Mouse (Mus musculus) mature B cell (primary cell): Measurements from ENCODE around the gene Hsd11b1.
"Not testable (repeated sequence)": the region's sequence is repeated elsewhere in the genome, so short reads cannot be mapped to it uniquely, and the experiment has no call there.

Experiments used
- in situ Hi-C: fragments of 300-500 bp; cut with MboI; formaldehyde crosslinking; loops from 2 replicates; pipeline ENCODE4 v1.14.3; 2019

Hsd11b1 gene

GRCm38 (mm10) chr1:193279492-193279891 lies 15.6 kb upstream of the Hsd11b1 start:
- in situ Hi-C loops: no loop called here

- in situ Hi-C loops: no loop called here
Measured at GRCm38 (mm10) chr1:193278414-193279045, 14.7 kb upstream of the Hsd11b1 start.

GRCm38 (mm10) chr1:193274407-193275071 lies 10.7 kb upstream of the Hsd11b1 start:
- in situ Hi-C loops: no loop called here

GRCm38 (mm10) chr1:193272916-193273601 lies 9.2 kb upstream of the Hsd11b1 start, which contains the start of gene G0s2:
Gene G0s2 (minus strand): TSS chr1:193273217.
- in situ Hi-C loops: no loop called here

- in situ Hi-C loops: no loop called here
Measured at GRCm38 (mm10) chr1:193272137-193272915, 8.5 kb upstream of the Hsd11b1 start.

GRCm38 (mm10) chr1:193270965-193271763 lies 7.3 kb upstream of the Hsd11b1 start:
- in situ Hi-C loops: no loop called here

GRCm38 (mm10) chr1:193265734-193266133 lies 1.9 kb upstream of the Hsd11b1 start:
- in situ Hi-C loops: no loop called here

GRCm38 (mm10) chr1:193263026-193263907 lies 608 bp downstream of the Hsd11b1 start:
- in situ Hi-C loops: no loop called here

GRCm38 (mm10) chr1:193261897-193262548 lies 1.9 kb downstream of the Hsd11b1 start:
- in situ Hi-C loops: no loop called here

- in situ Hi-C loops: no loop called here
Measured at GRCm38 (mm10) chr1:193259559-193259958, 4.3 kb downstream of the Hsd11b1 start.

- in situ Hi-C loops: no loop called here
Measured at GRCm38 (mm10) chr1:193256621-193257098, 7.2 kb downstream of the Hsd11b1 start.

GRCm38 (mm10) chr1:193256289-193256577 lies 7.6 kb downstream of the Hsd11b1 start:
- in situ Hi-C loops: no loop called here

GRCm38 (mm10) chr1:193255488-193256288 lies 8.2 kb downstream of the Hsd11b1 start:
- in situ Hi-C loops: no loop called here

- in situ Hi-C loops: no loop called here
Measured at GRCm38 (mm10) chr1:193255032-193255431, 8.8 kb downstream of the Hsd11b1 start.

- in situ Hi-C loops: not testable (repeated sequence)
Measured at GRCm38 (mm10) chr1:193253895-193254294, 10.0 kb downstream of the Hsd11b1 start.

GRCm38 (mm10) chr1:193252616-193253015 lies 11.3 kb downstream of the Hsd11b1 start:
- in situ Hi-C loops: no loop called here

- in situ Hi-C loops: no loop called here
Measured at GRCm38 (mm10) chr1:193251386-193251785, 12.5 kb downstream of the Hsd11b1 start.

- in situ Hi-C loops: no loop called here
Measured at GRCm38 (mm10) chr1:193250026-193250425, 13.8 kb downstream of the Hsd11b1 start.

GRCm38 (mm10) chr1:193244235-193244634 lies 19.6 kb downstream of the Hsd11b1 start:
- in situ Hi-C loops: no loop called here
